Mouse (Mus musculus) 3134 (cell line): ENCODE data around the gene Fam168b.

Source experiments
- DNase-seq: peaks from one replicate; pipeline ENCODE4 v3.0.0-alpha.2; 2011; ENCODE audit warnings: low spot score; ENCODE audit not compliant: insufficient read length; ENCODE audit errors: extremely low read depth

The Fam168b gene

GRCm38 (mm10) chr1:34852116-34852878 lies 9.4 kb upstream of the Fam168b start:
- no peak for DNase-seq

DNA sequence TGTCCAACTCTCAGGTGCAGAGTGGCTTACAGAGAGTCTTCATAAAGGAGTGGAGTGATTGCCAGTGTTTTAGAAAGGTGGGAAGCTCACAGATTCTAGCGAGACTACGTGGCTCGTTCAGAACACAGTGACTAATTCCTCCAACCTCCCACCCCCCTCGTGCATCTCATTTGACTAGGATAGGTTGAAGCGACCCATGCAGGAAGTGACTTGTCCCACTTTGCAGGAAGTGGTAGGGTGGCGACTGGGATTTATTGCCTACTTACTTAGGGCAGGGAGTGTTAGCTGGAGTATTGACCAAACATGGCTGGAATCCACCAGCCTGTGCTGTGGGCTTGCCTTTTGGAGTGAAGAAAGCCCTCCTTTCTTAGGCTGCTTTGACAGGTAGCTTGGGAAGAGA lies 8.7 kb upstream of the Fam168b start:
- peak; percentile 66 for DNase-seq

DNA sequence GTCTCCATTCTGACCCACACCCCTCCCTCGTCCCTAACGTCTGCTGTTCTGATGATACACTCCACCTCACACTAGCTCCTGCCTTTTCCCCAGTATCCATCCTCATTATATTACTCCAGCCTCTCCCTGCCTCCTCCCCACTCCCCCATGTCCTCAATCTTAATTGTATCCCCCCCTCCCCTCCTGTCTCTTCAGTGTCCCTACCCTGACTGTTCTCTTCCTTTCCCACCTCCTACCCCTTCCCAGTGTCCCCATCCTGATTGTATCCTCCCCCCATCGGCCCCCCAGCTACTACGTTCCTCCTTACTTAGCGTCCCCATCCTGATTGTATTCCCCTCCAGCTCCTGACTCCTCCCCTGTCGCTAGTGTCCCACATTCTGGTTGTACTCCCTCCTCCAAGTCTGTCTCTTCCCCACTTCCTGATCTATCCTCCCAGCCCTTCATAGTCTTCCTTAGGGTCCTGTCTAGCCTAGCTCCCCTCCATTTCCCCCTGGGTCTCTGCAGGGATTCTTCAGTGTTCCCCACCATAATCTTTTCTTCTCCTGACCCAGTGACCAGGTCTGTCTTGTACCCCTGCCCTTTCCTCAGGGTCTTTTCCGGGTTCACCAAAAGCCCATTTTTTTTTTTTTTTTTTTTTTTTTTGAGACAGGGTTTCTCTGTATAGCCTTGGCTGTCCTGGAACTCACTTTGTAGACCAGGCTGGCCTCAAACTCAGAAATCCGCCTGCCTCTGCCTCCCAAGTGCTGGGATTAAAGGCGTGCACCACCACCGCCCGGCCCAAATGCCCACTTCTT lies 7.7 kb upstream of the Fam168b start:
- DNase-seq: no peak

DNA sequence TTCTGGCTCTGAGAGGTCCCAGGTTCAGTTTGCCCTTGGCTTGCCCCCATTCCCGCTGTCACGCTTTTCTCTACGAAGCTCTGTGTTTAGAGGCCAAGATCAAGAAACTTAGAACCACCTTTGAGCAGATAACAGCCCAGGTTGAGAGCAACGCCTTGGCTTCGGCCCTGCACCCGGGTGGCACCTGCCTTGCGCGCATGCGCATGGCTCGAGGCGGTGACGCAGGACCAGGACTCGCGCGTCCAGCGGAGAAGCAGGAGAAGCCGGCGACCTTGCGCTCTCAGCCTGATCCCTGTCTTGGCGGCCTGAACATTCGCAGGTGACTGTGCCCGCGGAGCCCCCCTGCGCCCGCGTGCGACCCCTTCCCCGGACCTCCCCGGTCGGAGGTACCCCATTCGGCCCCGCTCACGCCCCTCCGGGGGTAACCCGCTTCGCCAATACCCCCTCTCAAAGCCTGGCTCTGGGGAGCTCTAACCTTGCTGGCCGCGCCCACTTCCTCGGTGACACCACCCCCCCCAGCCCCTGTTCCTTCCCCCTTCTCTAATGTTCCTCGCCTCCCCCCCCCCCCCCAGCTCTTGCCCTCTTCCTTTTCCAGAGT lies 7.0 kb upstream of the Fam168b start, which contains the start of gene Plekhb2:
Gene Plekhb2, plus strand, starts transcription at position 232 of the 598 bp plus-strand sequence.
- DNase-seq: peak; percentile 72

DNA sequence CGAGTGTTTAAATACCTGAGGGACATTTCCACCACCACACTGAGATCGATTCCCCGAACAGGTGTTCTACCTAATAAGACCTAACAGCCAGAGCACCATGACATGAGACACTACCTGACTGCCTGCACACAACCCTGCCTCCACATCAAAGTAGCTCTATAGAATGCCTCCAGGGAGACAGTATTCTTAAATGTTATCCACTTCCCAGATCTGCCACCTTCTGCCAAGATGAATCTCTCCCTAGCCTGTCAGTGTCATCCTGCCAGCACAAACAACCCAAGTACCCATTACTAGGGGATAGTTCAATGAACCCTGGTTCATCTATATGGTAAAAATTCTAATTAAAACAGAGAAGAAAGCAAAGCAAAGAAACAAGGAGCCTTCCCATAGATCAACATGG lies 4.2 kb upstream of the Fam168b start:
- DNase-seq: no peak

DNA sequence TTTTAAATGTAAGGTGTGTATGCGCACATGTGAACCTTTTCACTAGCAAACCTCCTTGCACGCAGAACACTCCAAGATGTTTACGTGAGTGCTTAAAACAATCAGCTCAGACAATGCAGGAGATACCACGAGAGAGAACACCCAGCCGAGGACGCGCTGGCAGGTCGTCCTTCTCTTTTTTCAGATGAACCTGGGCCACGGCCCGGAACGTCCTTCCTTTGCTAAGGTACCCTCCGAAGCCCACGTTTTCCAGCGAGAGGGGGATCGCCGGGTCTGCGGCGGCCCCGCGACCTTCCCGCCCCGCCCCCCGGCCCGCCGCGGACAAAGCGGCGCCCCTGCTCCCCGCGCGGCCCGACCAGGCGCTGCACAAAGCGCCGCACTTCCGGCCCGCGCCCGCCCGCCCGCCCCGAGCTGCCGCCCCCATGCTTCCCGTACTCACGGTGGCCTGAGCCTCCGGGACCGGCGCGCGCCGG lies 440 bp downstream of the Fam168b start:
- DNase-seq: peak; percentile 68

GRCm38 (mm10) chr1:34841709-34842388 lies 1.0 kb downstream of the Fam168b start:
- DNase-seq: no peak

DNA sequence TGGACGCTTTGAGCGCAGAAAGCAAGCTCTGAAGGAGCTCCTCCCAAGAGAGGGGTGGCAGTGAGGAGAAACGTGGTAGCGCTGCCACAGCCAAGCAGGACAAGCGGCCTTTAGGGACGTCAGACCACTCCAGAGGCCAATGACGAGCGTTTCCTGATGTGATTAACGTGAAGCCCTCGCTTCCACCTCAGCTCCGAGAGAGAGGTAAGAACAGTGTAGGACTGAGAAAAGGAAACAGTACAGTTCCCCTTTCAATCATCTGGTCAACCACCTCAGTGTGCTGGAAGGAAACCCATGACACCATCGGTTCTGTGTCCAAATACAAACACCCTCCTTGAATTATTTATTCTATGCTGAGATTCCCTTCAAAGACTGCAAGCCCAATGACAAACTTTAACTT lies 3.6 kb downstream of the Fam168b start:
- no peak for DNase-seq

DNA sequence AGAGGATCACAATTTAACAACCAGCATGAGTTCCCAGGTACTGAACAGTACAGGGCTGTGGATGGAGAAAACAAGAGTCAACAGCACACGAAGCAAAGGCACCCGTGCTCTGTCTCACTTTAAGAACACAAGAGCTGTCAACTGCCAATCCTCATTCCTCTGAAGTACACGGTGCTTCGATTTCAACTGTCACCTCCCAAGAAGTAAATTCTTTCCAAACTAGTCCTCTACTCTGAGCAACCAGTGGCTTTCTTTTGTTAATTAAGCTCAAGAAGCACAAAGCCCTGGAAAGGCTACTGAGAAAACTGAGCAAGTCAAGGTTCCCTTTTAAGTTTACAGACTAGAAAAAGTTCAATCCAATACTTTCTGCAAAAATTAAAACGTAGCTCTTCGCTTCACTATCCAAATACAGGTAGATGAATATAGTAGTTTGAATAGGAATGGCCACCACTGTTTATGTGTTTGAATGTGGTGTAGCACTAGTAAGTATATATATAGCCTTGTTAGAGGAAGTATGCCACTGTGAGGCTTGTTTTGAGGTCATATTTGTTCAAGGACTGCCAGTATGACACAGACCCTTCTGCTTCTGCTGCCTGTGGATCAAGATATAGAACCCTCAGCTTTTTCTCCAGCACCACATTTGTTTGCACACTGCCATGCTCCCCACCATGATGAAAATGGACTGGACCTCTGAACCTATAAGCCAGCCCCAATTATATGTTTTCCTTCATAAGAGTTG lies 4.7 kb downstream of the Fam168b start:
- DNase-seq: no peak

DNA sequence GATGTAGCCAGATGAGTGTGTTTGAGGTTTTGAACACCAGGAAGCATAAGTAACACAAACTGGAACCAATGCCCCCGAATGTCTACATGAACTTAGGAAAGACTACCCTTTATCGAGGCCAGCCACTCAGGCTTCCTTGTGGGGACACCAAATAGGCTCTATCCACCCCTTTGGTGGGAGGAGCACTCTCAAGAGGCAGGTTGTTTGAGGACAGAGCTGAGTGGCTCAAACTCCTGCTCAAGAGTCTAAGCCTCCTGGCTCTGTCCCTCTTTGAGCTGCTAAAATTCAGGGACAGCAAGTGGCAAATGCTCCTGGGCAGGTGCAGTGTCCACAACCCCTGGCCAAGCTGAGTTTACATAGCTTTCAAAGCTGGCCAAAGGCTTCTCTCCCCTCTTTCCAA lies 8.0 kb downstream of the Fam168b start:
- no peak for DNase-seq

GRCm38 (mm10) chr1:34831381-34831780 lies 11.5 kb downstream of the Fam168b start:
- DNase-seq: no peak

- no peak for DNase-seq
Measured at GRCm38 (mm10) chr1:34830934-34831333, 11.9 kb downstream of the Fam168b start.

- no peak for DNase-seq
Measured at GRCm38 (mm10) chr1:34828528-34829294, 14.2 kb downstream of the Fam168b start.

DNA sequence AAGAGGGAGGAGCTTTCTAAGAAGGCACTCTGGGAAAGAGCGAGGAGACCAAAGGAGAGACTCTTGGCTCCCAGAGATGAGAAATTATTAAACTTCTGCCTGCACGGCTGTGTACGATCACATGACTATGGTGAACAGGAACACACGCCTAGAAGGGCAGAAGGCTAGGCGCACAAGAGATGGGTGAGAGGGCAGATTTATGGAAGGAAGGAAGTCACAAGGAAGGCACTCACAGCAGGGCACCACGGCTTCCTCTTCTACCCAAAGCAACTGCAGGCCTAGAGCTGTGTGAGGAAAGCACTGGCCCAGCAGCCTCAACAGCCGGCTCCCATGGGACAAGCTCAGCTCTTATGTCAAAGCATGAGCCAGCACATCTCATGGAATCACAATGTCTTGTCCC lies 15.0 kb downstream of the Fam168b start:
- no peak for DNase-seq

- DNase-seq: no peak
Measured at GRCm38 (mm10) chr1:34825909-34826308, 17.0 kb downstream of the Fam168b start.

GRCm38 (mm10) chr1:34824208-34824607 lies 18.7 kb downstream of the Fam168b start:
- DNase-seq: no peak

DNA sequence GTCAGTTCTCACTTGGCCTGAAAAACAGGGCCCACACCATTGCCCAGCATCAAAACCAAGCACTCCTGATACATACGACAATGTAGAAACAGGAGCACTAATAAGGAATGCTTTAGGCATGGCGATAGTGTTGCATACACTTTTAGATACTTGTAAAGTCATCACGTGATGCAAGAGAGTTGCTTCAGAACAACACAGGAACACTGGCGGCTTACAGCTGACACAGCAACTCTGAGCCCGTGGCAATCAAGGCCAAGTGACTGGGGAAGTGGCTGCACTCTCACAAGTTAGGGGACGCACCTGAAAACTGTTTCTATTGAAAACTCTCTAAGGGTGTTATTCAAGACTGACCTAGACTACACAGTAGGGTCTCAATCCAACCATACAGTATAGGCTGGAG lies 19.5 kb downstream of the Fam168b start:
- no peak for DNase-seq

DNA sequence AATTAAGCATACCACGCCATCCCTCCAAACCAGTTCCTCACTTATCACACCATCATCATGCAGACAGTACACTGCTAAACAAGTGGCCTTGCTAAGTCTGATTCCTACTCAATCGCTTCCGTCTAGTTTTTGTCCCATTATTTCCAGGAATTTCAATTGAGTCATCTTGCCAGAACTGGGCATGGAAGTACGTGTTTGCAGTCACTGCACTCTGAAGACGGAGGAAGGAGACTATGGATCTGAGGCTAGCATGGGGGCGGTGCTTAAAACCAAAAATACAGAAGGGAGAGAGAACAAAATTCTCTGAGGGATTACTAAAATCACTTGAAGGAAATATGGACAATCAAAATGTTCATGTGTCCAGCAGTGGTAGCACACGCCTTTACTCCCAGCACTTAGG lies 20.1 kb downstream of the Fam168b start:
- no peak for DNase-seq

DNA sequence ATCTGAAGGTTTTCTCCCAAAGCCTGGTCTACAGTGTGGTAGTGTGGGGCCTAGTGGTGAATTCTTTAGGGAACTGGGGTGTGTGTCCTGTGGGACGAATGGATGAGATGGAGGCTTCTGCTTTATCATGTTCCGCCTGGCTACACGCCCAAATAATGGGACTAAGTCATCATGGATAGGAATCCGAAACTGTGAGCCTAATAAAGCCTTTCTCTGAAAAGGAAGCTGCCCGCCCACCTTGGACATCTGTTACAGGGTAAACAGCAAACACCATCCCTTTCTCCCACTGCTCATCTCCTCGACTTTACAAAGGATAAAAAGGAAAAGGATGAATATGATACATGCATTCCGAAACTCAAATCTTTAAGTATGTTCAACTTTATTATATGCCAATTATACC lies 20.9 kb downstream of the Fam168b start:
- DNase-seq: no peak
